Mouse (Mus musculus) lung, embryonic 14.5 days (tissue): ENCODE measurements around the gene Fbxl18. TPM values are rescaled to one million over a fixed set of nuclear protein-coding genes. Genes with fewer than 3 reads are reported as not detected.

ENCODE experiments used
- ATAC-seq: fragments of 200-750 bp; cut with Nextera tagmentation; 2 replicates; pipeline ENCODE4 v1.8.0; 2017; ENCODE audit warnings: mild to moderate bottlenecking, moderate TSS enrichment, moderate library complexity; ENCODE audit not compliant: insufficient read depth
- DNase-seq: peaks from one replicate; pipeline ENCODE4 v3.0.0-alpha.2; 2015
- H3K27ac ChIP-seq: fragments of 300-500 bp; sonication (generic); 2 replicates; pipeline ENCODE4 v1.5.1; 2014; ENCODE audit warnings: low read depth, mild to moderate bottlenecking, moderate library complexity
- H3K27me3 ChIP-seq: fragments of 300-500 bp; sonication (generic); 2 replicates; pipeline ENCODE4 v1.6.1; 2014; ENCODE audit warnings: low read length, control low read depth; ENCODE audit not compliant: insufficient read depth
- H3K36me3 ChIP-seq: fragments of 300-500 bp; sonication (generic); 2 replicates; pipeline ENCODE4 v1.6.1; 2014; ENCODE audit warnings: control low read depth; ENCODE audit not compliant: insufficient read depth
- H3K4me1 ChIP-seq: fragments of 300-500 bp; sonication (generic); 2 replicates; pipeline ENCODE4 v1.6.1; 2014; ENCODE audit warnings: antibody characterized with exemption, control low read depth; ENCODE audit not compliant: insufficient read depth
- H3K4me2 ChIP-seq: fragments of 300-500 bp; sonication (generic); 2 replicates; pipeline ENCODE4 v1.6.1; 2014; ENCODE audit warnings: mild to moderate bottlenecking
- H3K4me3 ChIP-seq: fragments of 300-500 bp; sonication (generic); 2 replicates; pipeline ENCODE4 v1.5.1; 2014; ENCODE audit warnings: low read depth, low read length
- H3K9ac ChIP-seq: fragments of 300-500 bp; sonication (generic); 2 replicates; pipeline ENCODE4 v1.6.1; 2014
- H3K9me3 ChIP-seq: fragments of 300-500 bp; sonication (generic); 2 replicates; pipeline ENCODE4 v1.6.1; 2016; ENCODE audit warnings: low read depth, low read length, control low read depth
- CTCF ChIP-seq: IDR thresholded peaks from 2 replicates; pipeline ENCODE4 v1.5.1; 2016; ENCODE audit warnings: antibody characterized with exemption, low read depth
- WGBS: fragments of 180-500 bp; shearing (Covaris S2); extraction: QIAGEN DNeasy Blood & Tissue Kit; methylation state at CpG from one replicate; pipeline ENCODE4 v1.1.7; 2014; 5-methylcytosine and 5-hydroxymethylcytosine counted together
- polyA plus RNA-seq: library from polyadenylated mRNA; unstranded; fragments of >200 nt; fragmentation: Nextera tagmentation; extraction: Ambion mirVana; gene quantifications from 2 replicates; pipeline ENCODE4 v1.2.1, GENCODE M21; 2014

The Fbxl18 gene
- 11.2 and 11.8 TPM in 2 replicates for polyA plus RNA-seq

GRCm38 (mm10) chr5:142894918-142895613 lies at the start of gene Fbxl18:
Gene Fbxl18 (minus strand): TSS chr5:142895421.
- H3K4me1 ChIP-seq = 0 out of 2 replicates have a peak, but pooled peaks cover 4% of the 10 kb centered on the region
- ATAC-seq (peak; percentile 95), DNase-seq (peak; percentile 97)
- no peaks in the 10 kb centered on the region for H3K9me3 ChIP-seq
- peak within 1 kb of the TSS; percentile 73 for H3K27ac ChIP-seq
- H3K36me3 ChIP-seq = peaks cover 17% of the 10 kb centered on the region
- peak within 1 kb of the TSS; percentile 84 for H3K4me2 ChIP-seq
- TF ChIP-seq CTCF = no peak
- H3K4me3 ChIP-seq = peak within 1 kb of the TSS; percentile 83
- H3K27me3 ChIP-seq = no peaks in the 10 kb centered on the region
- peak within 1 kb of the TSS; percentile 66 for H3K9ac ChIP-seq
- under 1% methylated on average over 40 of the region's 40 CpGs for WGBS

DNA sequence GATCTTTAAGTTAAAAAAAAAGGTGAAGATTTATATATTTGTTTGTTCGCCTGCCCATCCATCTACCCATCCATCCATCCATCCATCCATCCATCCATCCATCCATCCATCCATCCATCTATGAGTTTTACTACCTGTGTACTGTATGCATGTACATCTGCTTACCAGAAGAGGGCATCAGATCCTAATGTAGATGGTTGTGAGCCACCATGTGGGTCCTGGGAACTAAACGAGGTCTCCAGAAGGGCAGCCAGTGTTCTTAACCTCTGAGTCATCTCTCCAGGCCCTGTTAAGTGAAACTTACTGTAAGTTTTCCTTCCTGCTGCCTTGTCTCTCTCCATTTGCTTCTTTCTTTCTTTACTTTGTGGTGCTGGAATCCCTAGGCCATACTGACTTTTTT lies 45.2 kb upstream of the Fbxl18 start:
- DNase-seq (no peak), ATAC-seq (no peak)
- WGBS = 49% methylated on average over 2 of the region's 2 CpGs
- Histone ChIP-seq H3K4me3 (no peak overlapping the region), H3K36me3 (no peaks in the 10 kb centered on the region), H3K27ac (no peak overlapping the region), H3K9me3 (no peaks in the 10 kb centered on the region), H3K27me3 (no peaks in the 10 kb centered on the region), H3K4me2 (no peak overlapping the region), H3K4me1 (no peaks in the 10 kb centered on the region), H3K9ac (no peak overlapping the region)
- TF ChIP-seq CTCF = peak; percentile 54

- DNase-seq (peak; percentile 85), ATAC-seq (peak; percentile 13; the same call in 1 of the 2 replicates)
- 33% methylated on average over 19 of the region's 19 CpGs for WGBS
- Histone ChIP-seq H3K36me3 (no peaks in the 10 kb centered on the region), H3K9me3 (no peaks in the 10 kb centered on the region), H3K9ac (no peak overlapping the region), H3K4me3 (no peak overlapping the region), H3K27ac (no peak overlapping the region), H3K4me1 (no peaks in the 10 kb centered on the region), H3K27me3 (no peaks in the 10 kb centered on the region), H3K4me2 (peak overlapping the region; percentile 18; the same call in 1 of the 2 replicates)
- TF ChIP-seq CTCF = no peak
Observed at GRCm38 (mm10) chr5:142937956-142938727, 42.9 kb upstream of the Fbxl18 start.

DNA sequence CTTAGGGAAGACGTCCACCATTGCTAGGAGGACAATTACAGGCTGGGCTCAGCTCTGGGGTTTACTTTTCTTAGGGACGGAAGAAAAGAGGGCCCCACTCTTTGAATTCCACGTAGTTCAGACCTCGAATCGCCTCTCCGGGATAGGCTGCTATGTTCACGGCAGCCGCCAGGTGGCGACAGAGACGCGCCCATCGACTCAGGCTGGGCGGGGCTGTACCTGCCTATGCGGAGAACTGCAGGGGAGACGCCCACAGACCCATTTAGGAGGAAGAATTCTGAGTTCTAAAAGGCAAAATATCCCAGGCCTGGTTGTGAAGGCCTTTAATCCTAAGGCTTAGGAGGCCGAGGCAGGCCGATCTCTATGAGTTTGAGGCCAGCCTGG lies 41.1 kb upstream of the Fbxl18 start:
- no peaks in the 10 kb centered on the region for H3K4me1 ChIP-seq
- no peaks in the 10 kb centered on the region for H3K36me3 ChIP-seq
- 0 out of 2 replicates have a peak overlapping the region, but pooled peaks have one; percentile 2 for H3K27ac ChIP-seq
- peak; percentile 98 for TF ChIP-seq CTCF
- peak overlapping the region; percentile 56 for H3K4me2 ChIP-seq
- H3K27me3 ChIP-seq = no peaks in the 10 kb centered on the region
- no peak overlapping the region; the same call in 1 of the 2 replicates for H3K4me3 ChIP-seq
- peak; percentile 89 for DNase-seq
- peak; percentile 44 for ATAC-seq
- peak overlapping the region; percentile 47 for H3K9ac ChIP-seq
- 4% methylated on average over 17 of the region's 17 CpGs for WGBS
- H3K9me3 ChIP-seq = no peaks in the 10 kb centered on the region

DNA sequence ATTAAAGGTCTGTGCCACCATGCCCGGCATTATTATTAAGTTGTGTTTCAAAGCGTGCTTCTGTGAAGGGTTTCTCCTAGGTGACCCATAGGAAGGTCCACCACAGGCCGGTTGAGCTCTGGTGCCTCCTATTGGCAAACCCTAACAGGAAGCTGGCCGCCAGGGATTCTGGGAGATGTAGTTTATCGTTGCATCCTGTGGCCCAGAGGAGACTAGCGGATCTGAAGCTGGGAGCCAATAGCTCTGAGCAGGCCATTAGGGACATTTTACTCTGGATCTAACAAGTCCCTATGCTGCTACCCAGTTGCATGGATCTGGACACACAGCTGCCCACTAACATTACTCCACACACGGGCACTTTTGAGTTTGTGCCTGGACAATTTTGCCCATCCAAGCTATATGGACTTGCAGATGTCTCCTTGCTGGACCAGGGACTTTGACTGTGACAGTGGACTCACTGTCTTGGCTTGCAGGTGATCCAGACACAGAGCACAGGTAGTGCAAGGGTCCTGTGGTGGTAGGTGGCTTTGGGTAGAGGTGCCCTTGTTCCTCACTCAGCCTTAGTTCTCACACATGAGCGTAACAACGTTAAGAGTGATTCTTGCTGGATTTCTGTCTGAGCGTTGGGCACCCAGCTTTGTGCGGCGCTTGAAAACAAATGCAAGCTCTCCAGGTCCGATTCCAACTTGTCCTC lies 40.6 kb upstream of the Fbxl18 start:
- peak; percentile 45 for ATAC-seq
- Histone ChIP-seq H3K27ac (0 out of 2 replicates have a peak overlapping the region, but pooled peaks have one; percentile 2), H3K9me3 (no peaks in the 10 kb centered on the region), H3K36me3 (no peaks in the 10 kb centered on the region), H3K4me2 (peak overlapping the region; percentile 56), H3K4me3 (no peak overlapping the region; the same call in 1 of the 2 replicates), H3K27me3 (no peaks in the 10 kb centered on the region), H3K9ac (peak overlapping the region; percentile 47), H3K4me1 (no peaks in the 10 kb centered on the region)
- WGBS = 21% methylated on average over 13 of the region's 13 CpGs
- peak; percentile 88 for DNase-seq
- TF ChIP-seq CTCF = peak; percentile 57

DNA sequence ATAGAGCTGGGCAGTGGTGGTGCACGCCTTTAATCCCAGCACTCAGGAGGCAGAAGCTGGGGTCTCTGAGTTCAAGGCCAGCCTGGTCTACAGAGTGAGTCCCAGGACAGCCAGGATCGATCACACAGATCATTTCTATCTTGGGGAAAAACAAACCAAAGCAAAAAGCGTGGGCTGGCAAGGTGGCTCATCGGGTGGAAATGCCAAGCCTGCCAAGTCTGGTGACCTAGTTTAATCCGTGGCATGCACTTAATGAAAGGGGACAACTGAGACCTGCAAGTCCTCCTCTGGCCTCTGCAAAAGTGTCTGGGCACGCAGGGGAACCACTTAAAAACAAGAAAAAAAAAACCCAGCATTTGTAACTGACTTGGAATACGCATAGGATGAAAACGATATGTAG lies 37.5 kb upstream of the Fbxl18 start:
- Histone ChIP-seq H3K9me3 (no peaks in the 10 kb centered on the region), H3K9ac (no peak overlapping the region), H3K4me1 (no peaks in the 10 kb centered on the region; the same call in 1 of the 2 replicates), H3K27ac (no peak overlapping the region), H3K4me2 (no peak overlapping the region), H3K4me3 (no peak overlapping the region), H3K27me3 (no peaks in the 10 kb centered on the region), H3K36me3 (no peaks in the 10 kb centered on the region)
- 72% methylated on average over 8 of the region's 8 CpGs for WGBS
- ATAC-seq (no peak), DNase-seq (no peak)
- no peak for TF ChIP-seq CTCF
